Mouse (Mus musculus) liver, adult 2 months (tissue): ENCODE data around the gene Tmem202.

Experiments used
- CTCF ChIP-seq: fragments of 200-500 bp; IDR thresholded peaks from 2 replicates; pipeline ENCODE4 v1.5.1; 2011; ENCODE audit warnings: low read depth, low read length, control low read depth
- POLR2A ChIP-seq: fragments of 200-500 bp; IDR thresholded peaks from 2 replicates; pipeline ENCODE4 v1.6.1; 2011; ENCODE audit warnings: low read length, control low read depth; ENCODE audit not compliant: insufficient read depth; ENCODE audit errors: extremely low read depth

DNA sequence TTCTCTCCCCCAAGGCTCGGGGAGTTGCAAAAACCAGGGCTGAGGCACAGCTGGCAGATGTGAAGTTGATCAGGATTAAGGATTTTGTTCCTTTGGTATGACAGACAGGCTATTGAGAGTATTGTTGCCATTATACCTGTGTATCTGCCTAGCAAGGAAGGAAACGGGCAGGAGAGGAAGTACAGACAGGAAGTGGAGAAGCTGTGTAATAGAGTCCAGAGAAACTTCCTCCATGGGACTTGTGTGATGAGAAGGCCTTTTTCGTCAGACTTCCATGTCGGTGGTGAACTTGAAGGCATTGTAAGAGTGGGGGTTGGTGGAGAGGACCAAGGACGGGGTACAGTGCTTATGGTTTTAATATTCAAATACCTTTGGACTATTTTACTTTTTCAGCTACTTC is 11.4 kb upstream of the Tmem202 start:
- TF ChIP-seq POLR2A (no peak), CTCF (no peak)
